Mouse (Mus musculus) thymus, postnatal 4 days (tissue): ENCODE results near the gene Aox4.

Experiments used
- DNase-seq: peaks from one replicate; pipeline ENCODE4 v3.0.0; 2021

Gene Aox4

GRCm38 (mm10) chr1:58210203-58210602 lies at the start of gene Aox4:
Gene Aox4 (plus strand): TSS chr1:58210397.
- no peak for DNase-seq

DNA sequence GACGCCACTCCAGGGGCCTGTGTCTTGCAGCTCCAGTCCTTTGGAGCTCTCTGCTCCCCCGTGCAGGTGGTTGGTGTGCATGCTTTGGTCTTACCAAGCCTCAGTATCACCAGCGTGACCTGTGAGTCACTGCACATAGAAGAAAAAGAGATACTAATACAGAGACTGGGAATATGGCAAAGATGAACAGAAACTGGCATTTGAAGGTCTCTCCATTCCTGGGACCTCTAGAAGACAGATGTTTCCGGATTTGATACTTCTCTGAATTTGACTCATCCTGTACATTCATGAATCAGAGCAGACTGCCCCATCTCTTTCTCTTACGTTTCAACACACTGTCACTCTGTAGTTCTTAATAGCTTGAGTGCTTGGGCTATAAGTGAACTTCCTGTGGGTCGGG lies 40.3 kb upstream of the Aox4 start:
- no peak for DNase-seq

- no peak for DNase-seq
Measured at GRCm38 (mm10) chr1:58188514-58189175, 21.6 kb upstream of the Aox4 start.

- DNase-seq, result no peak
Measured at GRCm38 (mm10) chr1:58194317-58194716, 15.9 kb upstream of the Aox4 start.

GRCm38 (mm10) chr1:58194988-58195387 lies 15.2 kb upstream of the Aox4 start:
- DNase-seq, result peak; percentile 10

- DNase-seq, result peak; percentile 84
Measured at GRCm38 (mm10) chr1:58195541-58195940, 14.7 kb upstream of the Aox4 start.

DNA sequence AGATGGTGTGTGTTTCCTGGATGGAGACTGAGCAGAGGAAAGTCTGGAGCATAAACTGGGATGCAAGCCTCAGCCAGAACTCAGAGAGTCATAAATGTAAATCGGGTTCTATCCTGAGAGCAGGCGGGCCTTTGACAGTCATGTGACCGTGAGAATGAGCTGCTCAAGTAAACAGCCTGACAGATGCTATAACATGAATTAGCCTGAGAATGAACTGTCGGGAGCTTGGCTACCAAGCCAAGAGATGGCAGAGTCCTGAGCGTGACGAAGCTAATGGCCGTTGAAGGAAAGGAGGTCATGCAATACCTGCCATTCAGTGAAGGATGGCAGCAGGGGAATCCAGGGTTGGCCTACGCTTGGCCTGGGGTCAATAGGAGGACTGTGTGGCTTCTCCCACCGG lies 13.2 kb upstream of the Aox4 start:
- no peak for DNase-seq

- no peak for DNase-seq
Measured at GRCm38 (mm10) chr1:58198386-58198785, 11.8 kb upstream of the Aox4 start.

GRCm38 (mm10) chr1:58212805-58213204 lies 2.6 kb downstream of the Aox4 start:
- no peak for DNase-seq

DNA sequence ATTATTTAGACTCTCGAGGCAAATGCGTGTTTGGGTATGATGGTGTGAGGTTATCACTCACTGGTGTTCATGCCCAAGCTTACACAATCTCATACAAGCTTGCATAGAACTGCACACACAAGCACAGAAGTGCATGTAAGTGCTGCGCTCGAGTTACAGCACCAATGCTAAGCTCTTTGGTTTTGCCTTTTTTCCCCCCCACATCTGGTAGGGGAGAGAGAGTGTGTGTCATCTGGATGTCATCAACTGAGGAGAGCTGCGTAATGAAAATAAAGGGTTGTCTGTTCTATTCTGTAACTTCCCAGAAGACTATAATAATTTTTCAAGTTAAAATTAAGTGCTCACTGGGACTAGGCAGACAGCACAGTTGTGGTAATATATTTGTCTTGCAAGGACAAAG lies 3.6 kb downstream of the Aox4 start:
- DNase-seq, result no peak

- DNase-seq, result no peak
Measured at GRCm38 (mm10) chr1:58215353-58215752, 5.2 kb downstream of the Aox4 start.

- no peak for DNase-seq
Measured at GRCm38 (mm10) chr1:58215956-58216532, 5.8 kb downstream of the Aox4 start.

- DNase-seq, result no peak
Measured at GRCm38 (mm10) chr1:58221070-58221469, 10.9 kb downstream of the Aox4 start.

DNA sequence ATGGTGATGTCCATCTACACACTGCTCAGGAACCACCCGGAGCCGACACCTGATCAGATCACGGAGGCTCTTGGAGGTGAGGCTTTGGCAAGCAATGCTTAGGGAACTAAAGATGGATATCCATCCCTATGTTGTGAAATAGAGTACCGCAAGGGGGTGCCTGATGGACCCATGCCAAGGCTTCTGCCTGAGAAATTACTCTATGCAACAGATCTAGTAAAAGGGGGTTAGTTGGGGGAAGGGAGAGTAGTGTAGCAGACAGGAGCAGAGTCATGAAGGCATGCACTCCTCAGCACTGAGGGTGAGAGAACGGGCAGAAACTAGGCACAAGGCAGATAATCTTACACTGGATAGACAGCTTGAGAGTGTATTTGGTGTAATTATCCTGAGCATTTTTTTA lies 11.7 kb downstream of the Aox4 start:
- no peak for DNase-seq

GRCm38 (mm10) chr1:58228086-58228485 lies 17.9 kb downstream of the Aox4 start:
- no peak for DNase-seq

DNA sequence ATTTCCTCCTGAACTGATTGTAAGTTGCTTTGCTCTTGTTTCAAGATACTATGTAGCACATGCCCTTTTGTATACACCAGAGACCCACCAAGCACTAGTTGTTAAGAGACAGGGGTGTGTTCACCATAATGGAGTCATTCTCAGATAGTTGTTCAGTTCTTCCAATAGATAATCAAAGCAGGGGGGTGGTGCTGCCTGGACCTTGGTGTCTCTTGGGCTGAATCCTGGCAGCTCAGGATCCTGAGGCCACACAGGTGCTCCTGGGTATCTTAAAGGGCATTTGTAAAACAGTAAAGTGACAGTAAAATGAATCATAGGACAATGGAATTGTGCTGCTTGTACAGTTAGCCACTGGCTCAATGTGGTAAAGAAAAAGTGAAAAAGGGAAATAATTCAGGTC lies 18.7 kb downstream of the Aox4 start:
- no peak for DNase-seq

DNA sequence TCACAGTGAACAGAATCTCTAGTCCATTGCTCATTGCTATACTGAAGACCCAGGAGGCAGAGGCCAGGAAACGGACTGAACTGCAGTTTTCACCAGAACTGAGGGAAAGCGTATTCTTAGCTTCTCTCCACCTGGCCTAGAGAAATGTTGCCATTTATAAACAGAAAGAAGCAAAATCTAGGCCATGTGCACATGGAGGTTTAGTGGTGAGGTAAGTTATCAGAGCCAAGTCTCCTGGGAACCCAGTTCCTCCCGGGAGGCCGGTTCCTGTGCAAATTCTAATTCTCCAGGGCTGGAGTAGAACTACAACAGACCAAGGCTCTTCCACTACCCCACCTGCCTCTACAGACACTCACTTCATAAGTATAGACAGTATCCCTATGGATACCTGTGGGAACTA lies 19.6 kb downstream of the Aox4 start:
- no peak for DNase-seq

DNA sequence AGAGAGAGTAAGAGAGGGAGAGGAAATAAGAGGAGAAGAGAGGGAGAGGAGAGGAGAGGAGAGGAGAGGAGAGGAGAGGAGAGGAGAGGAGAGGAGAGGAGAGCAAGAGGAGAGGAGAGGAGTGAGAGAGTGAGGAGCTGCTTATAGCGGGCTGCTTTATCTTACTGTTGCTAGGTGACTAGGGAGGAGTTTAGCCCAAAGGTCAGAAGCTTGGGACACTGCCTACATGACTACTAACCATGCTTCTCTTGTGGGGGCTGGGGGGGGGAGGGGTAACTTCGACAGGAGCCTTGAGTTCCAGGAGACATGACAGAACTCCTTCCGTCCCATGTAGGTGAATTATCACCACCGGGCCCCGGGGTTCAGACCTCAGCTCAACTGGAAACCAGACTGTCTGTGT lies 20.3 kb downstream of the Aox4 start:
- no peak for DNase-seq

- peak; percentile 17 for DNase-seq
Measured at GRCm38 (mm10) chr1:58235405-58235804, 25.2 kb downstream of the Aox4 start.

- DNase-seq, result no peak
Measured at GRCm38 (mm10) chr1:58237527-58238299, 27.5 kb downstream of the Aox4 start.

DNA sequence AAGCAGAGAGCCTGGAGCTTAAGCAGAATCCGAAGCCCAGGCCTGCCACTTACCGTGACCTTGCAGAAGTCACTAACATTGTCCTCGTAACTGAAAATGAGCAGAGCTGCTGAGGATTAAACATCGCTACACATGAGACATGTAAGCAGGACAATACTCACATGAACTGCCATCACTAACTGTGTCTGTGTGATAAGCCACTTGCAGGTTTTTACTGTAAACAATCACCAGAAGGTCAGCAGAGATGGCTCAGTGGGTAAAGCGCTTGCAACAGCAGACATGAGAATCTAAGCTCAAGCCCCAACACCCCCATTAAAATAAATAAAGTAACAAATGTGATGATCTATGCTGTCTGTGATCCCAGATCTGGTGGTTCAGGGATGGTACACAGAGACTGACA lies 28.2 kb downstream of the Aox4 start:
- no peak for DNase-seq

- DNase-seq, result no peak
Measured at GRCm38 (mm10) chr1:58238961-58239360, 28.8 kb downstream of the Aox4 start.

DNA sequence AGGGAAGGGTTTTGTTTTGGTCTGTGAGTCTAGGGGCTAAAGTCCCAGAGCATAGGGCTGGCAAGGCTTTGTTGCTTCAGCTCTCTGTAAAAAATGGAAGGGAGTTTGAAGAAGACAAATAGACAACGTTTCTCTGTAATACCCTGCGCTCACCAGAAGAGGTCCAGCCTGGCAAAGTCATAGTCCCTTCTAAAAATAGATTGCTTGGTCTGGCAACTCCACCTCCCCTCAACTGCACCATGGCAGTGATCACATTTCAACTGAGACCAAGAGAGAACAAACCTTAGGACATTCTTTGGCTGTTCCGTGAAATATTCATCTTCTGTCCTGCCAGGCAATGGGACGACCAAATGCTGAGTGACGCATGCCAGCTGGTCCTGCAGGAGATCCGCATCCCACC lies 30.1 kb downstream of the Aox4 start:
- DNase-seq, result no peak

GRCm38 (mm10) chr1:58244487-58244886 lies 34.3 kb downstream of the Aox4 start:
- DNase-seq, result no peak
